Mouse (Mus musculus) central nervous system, embryonic 11.5 days (tissue): Measurements from ENCODE around the gene Gm21863. TPM values are rescaled to one million over a fixed set of nuclear protein-coding genes. Genes with fewer than 3 reads are reported as not detected.

ENCODE experiments used
- polyA plus RNA-seq: library from polyadenylated mRNA; depleted of rRNA; stranded (reverse); fragments of >200 nt; gene quantifications from 2 replicates; pipeline ENCODE4 v1.2.3, GENCODE M21; 2012; rRNA removed

The Gm21863 gene
- not detected in 2 replicates for polyA plus RNA-seq

DNA sequence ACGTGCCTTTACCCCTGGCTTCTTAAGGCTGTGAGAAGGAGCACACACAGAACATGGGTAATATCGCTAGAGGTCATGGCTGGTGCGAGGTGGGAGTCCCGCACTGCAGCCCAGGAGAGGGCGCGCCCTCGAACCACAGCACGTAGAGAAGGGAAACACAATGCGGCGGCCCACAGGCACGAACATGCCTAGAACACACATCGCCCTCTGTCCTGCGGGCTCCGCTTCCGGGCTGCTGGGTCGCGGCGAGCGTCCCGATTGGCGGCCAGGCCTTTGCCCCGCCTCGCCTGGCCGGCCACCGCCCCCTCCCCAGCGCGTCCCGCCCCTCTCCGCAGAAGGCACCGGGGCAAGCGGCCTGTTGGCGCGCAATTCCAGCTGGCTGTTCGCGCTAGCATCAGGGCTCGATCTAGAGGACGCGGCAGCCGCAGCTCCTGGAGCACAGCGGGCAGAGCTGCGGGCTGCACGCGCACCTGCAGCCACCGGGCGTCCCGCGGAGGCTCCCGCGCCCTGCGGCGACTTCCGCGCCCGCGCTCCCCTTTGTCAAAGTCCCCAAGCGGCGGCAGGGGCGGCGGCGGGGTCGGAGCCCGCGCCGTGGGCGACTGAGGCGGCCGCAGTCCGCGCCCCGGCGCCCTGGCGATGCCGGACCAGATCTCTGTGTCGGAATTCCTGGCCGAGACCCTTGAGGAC, at the start of gene Gm21863:
Gene Gm21863 (plus strand): TSS at position 637 of the 687 bp plus-strand sequence.

